Mouse (Mus musculus) kidney, adult 2 months (tissue): Measurements from ENCODE around the gene Gm20716.

Experiments
- CTCF ChIP-seq: fragments of 200-500 bp; conservative IDR thresholded peaks from 2 replicates; pipeline ENCODE4 v1.5.1; 2011; ENCODE audit warnings: low read depth, mild to moderate bottlenecking, control low read depth, low read length, moderate library complexity, mixed read lengths; ENCODE audit not compliant: insufficient read depth, insufficient read length
- POLR2A ChIP-seq: fragments of 200-500 bp; IDR thresholded peaks from one replicate; pipeline ENCODE4 v1.6.1; 2011; ENCODE audit warnings: low read depth, low read length, control low read depth

DNA sequence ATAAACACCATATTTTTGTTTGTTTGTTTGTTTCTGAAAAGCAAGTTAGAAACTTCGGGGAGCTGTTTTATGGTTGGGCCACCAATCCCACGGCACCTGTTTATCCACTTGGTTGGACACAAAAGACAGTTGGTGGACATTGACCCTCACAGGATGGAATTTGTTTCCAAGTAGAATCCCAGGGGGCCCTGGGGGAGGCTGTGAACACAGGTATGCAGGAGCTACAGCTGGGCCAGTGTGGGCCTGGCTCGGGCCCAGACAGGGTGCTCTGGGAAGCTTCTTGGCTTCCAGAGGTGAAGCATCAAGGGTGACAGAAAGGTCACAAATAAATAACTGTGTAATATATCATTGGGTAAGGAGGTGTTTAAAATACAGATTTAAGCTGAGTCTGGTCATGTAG is 26.3 kb upstream of the Gm20716 start:
- no peak for TF ChIP-seq POLR2A
- no peak for TF ChIP-seq CTCF
